Mouse (Mus musculus): ENCODE measurements around the gene Figla.

Figla gene

DNA sequence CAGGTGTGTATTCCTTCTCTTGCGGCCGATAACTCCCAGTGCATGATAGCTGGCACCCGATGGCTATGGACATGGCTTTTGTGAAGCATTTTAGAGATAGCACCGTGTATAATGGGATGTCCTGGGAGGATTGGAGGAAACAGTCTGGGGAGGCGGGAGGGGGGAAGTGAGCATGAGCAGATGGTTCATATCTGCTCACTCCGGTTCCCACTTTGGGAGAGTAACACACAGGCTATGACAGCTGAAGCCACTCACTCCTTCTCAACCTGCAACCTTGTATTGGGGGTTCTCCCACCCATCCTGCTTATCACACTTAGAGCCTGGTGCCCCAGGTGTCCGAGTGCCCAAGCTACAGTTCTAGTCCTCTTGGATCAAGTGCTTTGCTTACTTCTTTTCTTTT is 54.3 kb downstream of the Figla start:
- no peak for DNase-seq

All from right cerebral cortex, postnatal 14 days (tissue).